Mouse (Mus musculus) hindbrain, embryonic 13.5 days (tissue): Measurements from ENCODE around the gene Iqsec1. TPM values are rescaled to one million over a fixed set of nuclear protein-coding genes. Genes with fewer than 3 reads are reported as not detected.

Experiments used
- ATAC-seq: fragments of 200-750 bp; cut with Nextera tagmentation; 2 replicates; pipeline ENCODE4 v1.8.0; 2017; ENCODE audit warnings: moderate TSS enrichment; ENCODE audit not compliant: low FRiP score
- H3K27ac ChIP-seq: fragments of 300-500 bp; sonication (generic); 2 replicates; pipeline ENCODE4 v1.5.1; 2015; ENCODE audit warnings: inconsistent platforms, mild to moderate bottlenecking, moderate library complexity
- H3K27me3 ChIP-seq: fragments of 300-500 bp; sonication (generic); 2 replicates; pipeline ENCODE4 v1.6.1; 2015; ENCODE audit warnings: mild to moderate bottlenecking, inconsistent platforms
- H3K36me3 ChIP-seq: fragments of 300-500 bp; sonication (generic); 2 replicates; pipeline ENCODE4 v1.6.1; 2015; ENCODE audit warnings: mild to moderate bottlenecking, inconsistent platforms
- H3K4me1 ChIP-seq: fragments of 300-500 bp; sonication (generic); replicated peaks from 2 replicates; pipeline ENCODE4 v1.6.1; 2015; ENCODE audit warnings: inconsistent platforms
- H3K4me2 ChIP-seq: fragments of 300-500 bp; sonication (generic); 2 replicates; pipeline ENCODE4 v1.6.1; 2015; ENCODE audit warnings: inconsistent platforms, mild to moderate bottlenecking, moderate library complexity
- H3K4me3 ChIP-seq: fragments of 300-500 bp; sonication (generic); 2 replicates; pipeline ENCODE4 v1.5.1; 2015; ENCODE audit warnings: mild to moderate bottlenecking, inconsistent platforms
- H3K9ac ChIP-seq: fragments of 300-500 bp; sonication (generic); 2 replicates; pipeline ENCODE4 v1.6.1; 2015; ENCODE audit warnings: mild to moderate bottlenecking, inconsistent platforms
- H3K9me3 ChIP-seq: fragments of 300-500 bp; sonication (generic); 2 replicates; pipeline ENCODE4 v1.6.1; 2016; ENCODE audit warnings: inconsistent platforms
- WGBS: fragments of 180-500 bp; shearing (Covaris S2); methylation state at CpG from one replicate; pipeline ENCODE4 v1.1.7; 2015; 5-methylcytosine and 5-hydroxymethylcytosine counted together
- polyA plus RNA-seq: library from polyadenylated mRNA; unstranded; fragments of >200 nt; fragmentation: Nextera tagmentation; extraction: Ambion mirVana; gene quantifications from 2 replicates; pipeline ENCODE4 v1.2.1, GENCODE M21; 2015

The Iqsec1 gene
- polyA plus RNA-seq, 1 experiment from 2014 or later, result 20.6 TPM

GRCm38 (mm10) chr6:90948097-90948496, 40.4 kb downstream of the Iqsec1 start:
- ATAC-seq, result no peak
- no peak overlapping the region for H3K9ac ChIP-seq
- no peak overlapping the region for H3K27ac ChIP-seq
- H3K36me3 ChIP-seq, result no peaks in the 10 kb centered on the region
- no peaks in the 10 kb centered on the region for H3K27me3 ChIP-seq
- H3K4me3 ChIP-seq, result no peak overlapping the region
- 85% methylated on average over 1 of the region's 1 CpGs for WGBS
- H3K4me1 ChIP-seq, result peaks cover 6% of the 10 kb centered on the region
- no peak overlapping the region for H3K4me2 ChIP-seq
- no peaks in the 10 kb centered on the region for H3K9me3 ChIP-seq

- Histone ChIP-seq H3K9me3 (no peaks in the 10 kb centered on the region), H3K4me3 (no peak overlapping the region), H3K4me2 (no peak overlapping the region), H3K36me3 (no peaks in the 10 kb centered on the region), H3K4me1 (peaks cover 6% of the 10 kb centered on the region), H3K27me3 (no peaks in the 10 kb centered on the region), H3K27ac (no peak overlapping the region), H3K9ac (no peak overlapping the region)
- 75% methylated on average over 2 of the region's 2 CpGs for WGBS
- no peak for ATAC-seq
Measured at GRCm38 (mm10) chr6:90945560-90946230, 42.8 kb downstream of the Iqsec1 start.

- ATAC-seq, result no peak
- WGBS, result 53% methylated on average over 3 of the region's 3 CpGs
- no peak overlapping the region for H3K4me3 ChIP-seq
Measured at GRCm38 (mm10) chr6:90941257-90941656, 47.2 kb downstream of the Iqsec1 start.

DNA sequence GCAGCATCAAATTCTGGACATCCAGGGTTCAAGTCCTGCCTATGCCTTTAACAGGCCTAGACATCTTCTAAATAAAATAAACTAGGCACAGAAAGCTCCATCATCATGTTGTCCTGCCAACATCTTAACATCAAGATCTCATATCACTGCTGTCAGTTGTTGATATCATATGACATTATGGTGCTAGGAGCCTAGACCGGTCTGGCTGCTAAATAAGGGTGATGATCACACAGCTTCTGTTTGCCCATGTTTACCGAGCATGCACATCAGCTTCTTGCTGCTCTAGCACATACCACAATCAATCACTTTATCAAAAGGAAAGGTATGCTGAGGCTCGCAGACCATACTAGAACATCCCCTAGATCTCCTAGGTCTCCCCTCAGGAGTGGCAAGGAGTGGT, 54.8 kb downstream of the Iqsec1 start:
- 97% methylated on average over 3 of the region's 3 CpGs for WGBS
- H3K4me2 ChIP-seq, result no peak overlapping the region
- no peaks in the 10 kb centered on the region for H3K9me3 ChIP-seq

More at GRCm38 (mm10) chr6:90941257-90941656, 47.2 kb downstream of the Iqsec1 start:
- H3K4me2 ChIP-seq, result no peak overlapping the region
- H3K9me3 ChIP-seq, result no peaks in the 10 kb centered on the region
- no peaks in the 10 kb centered on the region for H3K36me3 ChIP-seq
- H3K4me1 ChIP-seq, result peaks cover 22% of the 10 kb centered on the region
- no peaks in the 10 kb centered on the region for H3K27me3 ChIP-seq
- H3K9ac ChIP-seq, result no peak overlapping the region
- no peak overlapping the region for H3K27ac ChIP-seq

GRCm38 (mm10) chr6:90928806-90929205, 59.7 kb downstream of the Iqsec1 start:
- Histone ChIP-seq H3K36me3 (no peaks in the 10 kb centered on the region), H3K4me3 (no peak overlapping the region), H3K4me1 (peaks cover 39% of the 10 kb centered on the region), H3K4me2 (no peak overlapping the region), H3K27me3 (no peaks in the 10 kb centered on the region), H3K9ac (no peak overlapping the region), H3K27ac (no peak overlapping the region), H3K9me3 (no peaks in the 10 kb centered on the region)
- no peak for ATAC-seq
- WGBS, result 92% methylated on average over 2 of the region's 2 CpGs

More for the DNA sequence above, 54.8 kb downstream of the Iqsec1 start:
- no peaks in the 10 kb centered on the region for H3K27me3 ChIP-seq
- no peaks in the 10 kb centered on the region for H3K36me3 ChIP-seq
- no peak for ATAC-seq
- no peak overlapping the region for H3K9ac ChIP-seq
- peaks cover 26% of the 10 kb centered on the region for H3K4me1 ChIP-seq
- no peak overlapping the region for H3K4me3 ChIP-seq
- H3K27ac ChIP-seq, result no peak overlapping the region

DNA sequence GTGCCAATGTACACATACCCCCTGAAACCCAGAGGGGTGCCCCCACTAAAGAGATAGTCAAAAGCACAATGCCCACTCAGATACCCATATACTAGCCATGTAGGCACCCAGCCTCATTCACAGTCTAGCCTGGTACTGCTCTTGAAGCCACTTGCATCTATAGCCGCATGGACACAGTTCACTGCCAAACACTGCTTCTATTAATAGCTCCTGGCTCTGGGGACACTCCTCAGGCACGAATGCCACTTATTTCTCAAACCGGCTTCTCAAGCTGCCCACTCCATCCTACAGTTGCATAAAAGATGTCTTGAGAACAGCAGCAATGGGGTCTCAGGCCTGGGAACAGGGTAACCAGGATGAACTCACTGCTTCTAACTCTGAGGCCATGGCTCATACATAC, 63.0 kb downstream of the Iqsec1 start:
- H3K9me3 ChIP-seq, result no peaks in the 10 kb centered on the region
- ATAC-seq, result no peak
- WGBS, result 31% methylated on average over 3 of the region's 3 CpGs
- H3K4me3 ChIP-seq, result no peak overlapping the region
- H3K36me3 ChIP-seq, result no peaks in the 10 kb centered on the region
- peaks cover 65% of the 10 kb centered on the region for H3K4me1 ChIP-seq
- H3K9ac ChIP-seq, result no peak overlapping the region
- no peaks in the 10 kb centered on the region for H3K27me3 ChIP-seq
- H3K4me2 ChIP-seq, result no peak overlapping the region
- H3K27ac ChIP-seq, result peak overlapping the region; percentile 31

GRCm38 (mm10) chr6:90924796-90925195, 63.7 kb downstream of the Iqsec1 start:
- no peak overlapping the region for H3K4me3 ChIP-seq
- peak overlapping the region; percentile 78 for H3K27ac ChIP-seq
- 87% methylated on average over 3 of the region's 3 CpGs for WGBS
- no peaks in the 10 kb centered on the region for H3K36me3 ChIP-seq
- no peak overlapping the region for H3K4me2 ChIP-seq
- H3K4me1 ChIP-seq, result peaks cover 68% of the 10 kb centered on the region
- H3K27me3 ChIP-seq, result no peaks in the 10 kb centered on the region
- no peak overlapping the region for H3K9ac ChIP-seq
- H3K9me3 ChIP-seq, result no peaks in the 10 kb centered on the region
- no peak for ATAC-seq

- no peaks in the 10 kb centered on the region for H3K9me3 ChIP-seq
- H3K4me3 ChIP-seq, result no peak overlapping the region
- no peak overlapping the region for H3K4me2 ChIP-seq
- WGBS, result 17% methylated on average over 4 of the region's 4 CpGs
- peaks cover 68% of the 10 kb centered on the region for H3K4me1 ChIP-seq
- no peak overlapping the region for H3K9ac ChIP-seq
- peak overlapping the region; percentile 78 for H3K27ac ChIP-seq
- peak; percentile 57; the same call in 1 of the 2 replicates for ATAC-seq
- H3K27me3 ChIP-seq, result no peaks in the 10 kb centered on the region
- no peaks in the 10 kb centered on the region for H3K36me3 ChIP-seq
Measured at GRCm38 (mm10) chr6:90924379-90924778, 64.1 kb downstream of the Iqsec1 start.

GRCm38 (mm10) chr6:90921259-90921946, 67.1 kb downstream of the Iqsec1 start:
- ATAC-seq, result no peak
- Histone ChIP-seq H3K27ac (peak overlapping the region; percentile 74), H3K4me3 (no peak overlapping the region), H3K4me1 (peaks cover 67% of the 10 kb centered on the region), H3K4me2 (no peak overlapping the region), H3K36me3 (no peaks in the 10 kb centered on the region), H3K9me3 (no peaks in the 10 kb centered on the region), H3K9ac (no peak overlapping the region), H3K27me3 (no peaks in the 10 kb centered on the region)
- WGBS, result 36% methylated on average over 9 of the region's 9 CpGs

DNA sequence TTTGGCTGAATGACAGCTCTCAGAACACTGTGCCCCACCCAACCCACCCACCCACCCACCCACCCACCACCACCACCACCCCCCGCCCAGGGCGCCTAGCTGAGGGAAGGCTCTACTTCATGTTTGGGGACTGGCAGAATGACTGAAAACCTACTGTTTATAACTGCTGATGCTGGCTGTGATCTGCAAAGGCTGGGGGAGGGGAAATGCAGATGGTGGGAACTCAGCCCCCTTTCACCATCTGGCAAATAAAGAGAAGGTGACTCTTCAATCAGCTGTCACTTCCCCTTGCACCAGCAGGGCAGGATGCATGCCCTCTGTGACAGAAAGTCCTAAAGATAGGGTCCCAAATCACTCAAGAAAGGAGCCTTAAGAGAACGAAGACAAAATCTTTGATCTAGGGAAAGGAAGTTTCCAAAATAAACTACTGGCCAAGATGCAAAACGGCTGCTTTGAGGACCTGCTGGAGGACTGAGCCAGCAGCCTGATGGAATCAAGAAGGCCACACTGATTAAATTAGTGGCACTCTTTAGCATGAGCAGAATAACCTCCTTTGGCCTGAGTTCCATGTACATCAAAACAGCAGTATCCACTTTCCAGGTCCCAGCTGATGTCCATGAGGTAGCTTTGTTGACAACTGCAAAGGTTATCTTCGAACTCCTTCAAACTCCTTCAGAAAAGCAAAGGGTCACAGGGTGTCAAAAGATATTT, 67.8 kb downstream of the Iqsec1 start:
- Histone ChIP-seq H3K4me1 (peaks cover 65% of the 10 kb centered on the region), H3K27me3 (no peaks in the 10 kb centered on the region), H3K27ac (peak overlapping the region; percentile 49), H3K4me3 (no peak overlapping the region), H3K9ac (no peak overlapping the region), H3K4me2 (no peak overlapping the region), H3K9me3 (no peaks in the 10 kb centered on the region), H3K36me3 (no peaks in the 10 kb centered on the region)
- 39% methylated on average over 5 of the region's 5 CpGs for WGBS
- ATAC-seq, result no peak

DNA sequence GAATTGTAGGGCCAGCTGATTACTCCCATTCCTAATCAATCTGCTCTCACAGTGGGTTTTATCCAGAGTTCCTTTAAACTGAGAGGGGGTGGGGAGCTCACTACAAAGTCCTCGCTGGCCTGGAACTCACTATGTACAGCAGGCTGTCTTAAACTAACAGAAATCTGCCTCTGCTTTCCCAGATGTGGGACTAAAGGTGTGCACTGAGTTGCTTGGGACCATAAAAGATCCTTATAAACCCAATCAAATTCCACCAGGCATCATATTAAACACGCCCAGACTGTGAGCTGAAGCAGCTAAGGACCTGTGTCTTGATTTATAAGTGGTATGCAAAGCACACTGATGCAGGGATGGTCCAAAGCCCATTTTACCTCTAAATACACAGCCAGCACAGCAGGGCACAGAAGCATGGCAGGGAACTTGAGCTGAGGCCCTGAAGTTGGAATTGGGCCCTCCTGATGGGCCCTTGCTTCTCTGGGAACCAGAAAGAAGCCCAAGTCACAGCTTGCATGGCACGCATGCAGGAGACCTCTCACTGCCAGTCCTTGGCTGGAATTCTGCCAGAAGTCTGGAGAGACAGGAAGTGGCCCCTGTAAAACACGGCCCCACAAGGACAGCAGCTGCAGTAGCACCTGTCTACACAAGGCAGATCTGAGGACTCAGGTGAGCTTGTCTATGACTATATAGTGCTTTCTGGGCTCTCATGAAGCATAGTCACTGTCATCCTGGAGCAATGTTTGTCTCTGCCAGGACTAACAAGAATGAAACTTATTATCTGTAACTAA, 68.7 kb downstream of the Iqsec1 start:
- no peak overlapping the region for H3K4me2 ChIP-seq
- H3K27ac ChIP-seq, result peak overlapping the region; percentile 6
- no peak overlapping the region for H3K4me3 ChIP-seq
- H3K9ac ChIP-seq, result no peak overlapping the region
- H3K36me3 ChIP-seq, result no peaks in the 10 kb centered on the region
- H3K4me1 ChIP-seq, result peaks cover 66% of the 10 kb centered on the region
- no peak for ATAC-seq
- H3K27me3 ChIP-seq, result no peaks in the 10 kb centered on the region
- WGBS, result 43% methylated on average over 4 of the region's 4 CpGs
- no peaks in the 10 kb centered on the region for H3K9me3 ChIP-seq

DNA sequence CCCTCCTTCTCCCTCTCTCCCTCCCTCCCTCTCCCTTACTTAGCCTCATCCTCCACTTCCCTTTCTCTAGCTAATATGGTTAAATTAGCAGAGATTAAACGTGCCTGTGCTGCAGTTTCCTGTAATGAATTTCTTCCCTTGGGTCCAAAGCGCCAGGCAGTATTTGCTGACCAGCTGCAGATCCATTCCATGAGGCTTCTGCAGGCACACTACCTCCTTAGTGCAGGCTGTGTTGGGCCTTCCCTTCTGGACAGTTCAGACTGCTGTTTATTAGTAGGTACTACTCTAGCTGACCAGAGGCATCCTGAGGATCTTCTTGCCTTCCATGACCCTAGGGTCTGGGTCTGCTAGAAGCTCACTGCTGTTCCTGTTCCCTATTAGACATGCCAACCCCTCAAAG, 72.9 kb downstream of the Iqsec1 start:
- no peak overlapping the region for H3K4me3 ChIP-seq
- 49% methylated on average over 2 of the region's 2 CpGs for WGBS
- ATAC-seq, result no peak

More for the DNA sequence above, 72.9 kb downstream of the Iqsec1 start:
- Histone ChIP-seq H3K36me3 (no peaks in the 10 kb centered on the region), H3K9ac (no peak overlapping the region), H3K27ac (peak overlapping the region; percentile 62), H3K4me1 (peaks cover 29% of the 10 kb centered on the region), H3K9me3 (no peaks in the 10 kb centered on the region), H3K4me2 (no peak overlapping the region), H3K27me3 (no peaks in the 10 kb centered on the region)
